Mouse (Mus musculus) C2C12 (cell line): ENCODE measurements around the gene D13Ertd608e.

ENCODE experiments used
- CEBPB ChIP-seq: IDR thresholded peaks from one replicate; pipeline ENCODE4 v1.6.1; 2011; ENCODE audit warnings: low read depth, mild to moderate bottlenecking, control low read depth, moderate library complexity
- CTCF ChIP-seq: IDR thresholded peaks from one replicate; pipeline ENCODE4 v1.5.1; 2011; ENCODE audit not compliant: control insufficient read depth, insufficient read depth, insufficient read length
- MYOD1 ChIP-seq: IDR thresholded peaks from one replicate; pipeline ENCODE4 v1.6.1; 2011; ENCODE audit warnings: low read depth; ENCODE audit not compliant: control insufficient read depth, insufficient read length
- USF1 ChIP-seq: IDR thresholded peaks from one replicate; pipeline ENCODE4 v1.6.1; 2011; ENCODE audit warnings: low read depth, mild to moderate bottlenecking, control low read depth, moderate library complexity

DNA sequence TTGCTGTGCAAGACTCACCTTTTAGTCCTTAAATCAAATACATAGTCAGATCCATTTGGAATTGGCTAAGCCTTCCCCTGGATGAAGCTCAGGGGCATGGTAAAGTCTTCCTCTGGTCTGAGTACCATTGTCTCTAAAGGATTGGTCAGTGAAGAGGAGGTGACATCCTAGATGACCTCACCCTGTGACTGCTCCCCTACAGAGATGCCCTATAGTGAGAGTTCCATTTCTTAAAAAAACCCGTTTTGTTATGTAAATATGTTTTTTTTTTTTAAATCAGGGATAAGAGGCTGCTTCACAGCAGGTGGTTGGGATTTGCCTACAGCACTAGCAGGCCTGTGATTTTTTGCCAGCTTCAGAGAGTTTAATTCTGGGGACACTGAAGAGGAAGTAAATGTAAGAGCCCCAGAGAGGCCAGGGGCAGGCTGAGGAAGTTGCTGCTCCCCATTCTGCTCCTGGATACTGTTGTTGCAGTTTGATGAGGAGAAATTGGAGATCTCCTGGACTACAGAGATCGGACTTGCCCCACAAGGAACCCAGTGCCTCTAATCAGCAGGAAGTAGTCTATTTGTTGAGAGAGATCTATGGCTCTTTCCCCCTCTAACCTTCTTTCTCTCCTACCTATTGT, 18.1 kb upstream of the D13Ertd608e start:
- no peak for TF ChIP-seq CTCF
- TF ChIP-seq MYOD1: no peak
- TF ChIP-seq USF1: no peak
- TF ChIP-seq CEBPB: no peak
